Mouse (Mus musculus) CH12.LX (cell line): ENCODE results near the gene Lin28b. TPM values are rescaled to one million over a fixed set of nuclear protein-coding genes. Genes with fewer than 3 reads are reported as not detected.

Source experiments
- DNase-seq: peaks from one replicate; pipeline ENCODE4 v3.0.0-alpha.2; 2013; ENCODE audit errors: extremely low read depth
- H3K27ac ChIP-seq: 2 replicates; pipeline ENCODE4 v1.5.1; 2012; ENCODE audit warnings: low read depth, mild to moderate bottlenecking, control low read depth, moderate library complexity; ENCODE audit not compliant: insufficient read depth
- H3K27me3 ChIP-seq: replicated peaks from 2 replicates; pipeline ENCODE3; 2012; ENCODE audit warnings: inconsistent platforms
- H3K36me3 ChIP-seq, 2 experiments: replicated peaks in 1 of 2; 2 replicates each; pipeline versions ENCODE3 to v1.6.1; 2012; ENCODE audit warnings: inconsistent platforms in 1 of 2, low read length in 1 of 2, mild to moderate bottlenecking in 1 of 2, mixed read lengths in 1 of 2, moderate library complexity in 1 of 2; ENCODE audit not compliant: control insufficient read depth in 1 of 2, insufficient read depth in 1 of 2
- H3K4me1 ChIP-seq, 2 experiments: 2 replicates each; pipeline ENCODE4 v1.6.1; 2012; ENCODE audit warnings: inconsistent platforms in 1 of 2, moderate library complexity in 1 of 2; ENCODE audit not compliant: insufficient read depth in 2 of 2, control insufficient read depth in 1 of 2
- H3K4me2 ChIP-seq: 2 replicates; pipeline ENCODE4 v1.6.1; 2012; ENCODE audit warnings: low read depth, mild to moderate bottlenecking, control low read depth; ENCODE audit not compliant: poor library complexity, insufficient read depth, severe bottlenecking
- H3K4me3 ChIP-seq, 3 experiments: fragments of 150-350 bp in 1 of 3; sonication (generic) in 1 of 3; replicated peaks in 1 of 3; 2 replicates each; pipeline versions ENCODE3 to v1.5.1; 2011 to 2012; ENCODE audit warnings: low read depth in 2 of 3, low read length in 2 of 3, mild to moderate bottlenecking in 2 of 3, moderate library complexity in 2 of 3, control low read depth in 1 of 3, improper control_type of control experiment in 1 of 3, inconsistent platforms in 1 of 3, mixed read lengths in 1 of 3; ENCODE audit not compliant: poor library complexity in 1 of 3
- H3K79me2 ChIP-seq: replicated peaks from 2 replicates; pipeline ENCODE4 v1.6.1; 2012; ENCODE audit warnings: mild to moderate bottlenecking, moderate library complexity; ENCODE audit not compliant: control insufficient read depth, poor library complexity, insufficient read depth, severe bottlenecking; ENCODE audit errors: extremely low read depth
- H3K9ac ChIP-seq: 2 replicates; pipeline ENCODE4 v1.6.1; 2012; ENCODE audit warnings: low read depth, mild to moderate bottlenecking, control low read depth, moderate library complexity; ENCODE audit not compliant: insufficient read depth
- H3K9me3 ChIP-seq: replicated peaks from 2 replicates; pipeline ENCODE3; 2012; ENCODE audit warnings: low read length, inconsistent platforms, mixed read lengths
- CHD1 ChIP-seq: IDR thresholded peaks from 2 replicates; pipeline ENCODE4 v1.6.1; 2012; ENCODE audit warnings: low read depth, low read length, improper control_type of control experiment, inconsistent platforms
- E2F4 ChIP-seq: IDR thresholded peaks from 2 replicates; pipeline ENCODE4 v1.6.1; 2011; ENCODE audit warnings: low read depth, low read length, improper control_type of control experiment; ENCODE audit not compliant: insufficient replicate concordance
- EP300 ChIP-seq: IDR thresholded peaks from 2 replicates; pipeline ENCODE4 v1.6.1; 2011; ENCODE audit warnings: low read length, improper control_type of control experiment
- ETS1 ChIP-seq: conservative IDR thresholded peaks from 2 replicates; pipeline ENCODE4 v1.6.1; 2012; ENCODE audit warnings: low read depth, mild to moderate bottlenecking, inconsistent platforms, low read length, improper control_type of control experiment, moderate library complexity
- GABPA ChIP-seq: IDR thresholded peaks from 2 replicates; pipeline ENCODE4 v1.6.1; 2012; ENCODE audit warnings: low read depth, low read length, improper control_type of control experiment, inconsistent platforms; ENCODE audit not compliant: insufficient replicate concordance
- IRF4 ChIP-seq: IDR thresholded peaks from 2 replicates; pipeline ENCODE4 v1.6.1; 2014; ENCODE audit warnings: low read depth, mild to moderate bottlenecking, inconsistent platforms, low read length, improper control_type of control experiment
- JUN ChIP-seq: IDR thresholded peaks from 2 replicates; pipeline ENCODE4 v1.6.1; 2011; ENCODE audit warnings: low read depth, mild to moderate bottlenecking, low read length, improper control_type of control experiment, moderate library complexity; ENCODE audit not compliant: insufficient read depth
- MAX ChIP-seq: IDR thresholded peaks from 2 replicates; pipeline ENCODE4 v1.6.1; 2011; ENCODE audit warnings: low read length, improper control_type of control experiment
- MAZ ChIP-seq: IDR thresholded peaks from 2 replicates; pipeline ENCODE4 v1.6.1; 2012; ENCODE audit warnings: low read depth, mild to moderate bottlenecking, inconsistent platforms, low read length, improper control_type of control experiment, moderate library complexity
- MEF2A ChIP-seq: IDR thresholded peaks from 2 replicates; pipeline ENCODE4 v1.6.1; 2014; ENCODE audit warnings: low read depth, mild to moderate bottlenecking, inconsistent platforms, low read length, improper control_type of control experiment, borderline replicate concordance
- MXI1 ChIP-seq: IDR thresholded peaks from 2 replicates; pipeline ENCODE4 v1.6.1; 2011; ENCODE audit warnings: mild to moderate bottlenecking, low read depth, low read length, improper control_type of control experiment
- MYC ChIP-seq: IDR thresholded peaks from 2 replicates; pipeline ENCODE4 v1.6.1; 2011; ENCODE audit warnings: low read depth, mild to moderate bottlenecking, improper control_type of control experiment, low read length
- NRF1 ChIP-seq: IDR thresholded peaks from 2 replicates; pipeline ENCODE4 v1.6.1; 2014; ENCODE audit warnings: low read depth, mild to moderate bottlenecking, inconsistent platforms, low read length, improper control_type of control experiment, moderate library complexity
- PAX5 ChIP-seq: IDR thresholded peaks from 2 replicates; pipeline ENCODE4 v1.6.1; 2012; ENCODE audit warnings: low read length, inconsistent platforms, mixed read lengths
- POLR2A ChIP-seq: IDR thresholded peaks from 2 replicates; pipeline ENCODE4 v1.6.1; 2011; ENCODE audit warnings: low read depth, mild to moderate bottlenecking, improper control_type of control experiment, low read length
- POLR2AphosphoS2 ChIP-seq: IDR thresholded peaks from 2 replicates; pipeline ENCODE4 v1.6.1; 2011; ENCODE audit warnings: low read depth, low read length, improper control_type of control experiment
- RAD21 ChIP-seq: IDR thresholded peaks from 2 replicates; pipeline ENCODE4 v1.6.1; 2011; ENCODE audit warnings: low read depth, mild to moderate bottlenecking, low read length, improper control_type of control experiment, moderate library complexity
- RCOR1 ChIP-seq: conservative IDR thresholded peaks from 2 replicates; pipeline ENCODE4 v1.6.1; 2012; ENCODE audit warnings: low read depth, mild to moderate bottlenecking, inconsistent platforms, low read length, improper control_type of control experiment
- TBP ChIP-seq: conservative IDR thresholded peaks from 2 replicates; pipeline ENCODE4 v1.6.1; 2011; ENCODE audit warnings: low read depth, low read length, improper control_type of control experiment
- UBTF ChIP-seq: IDR thresholded peaks from 2 replicates; pipeline ENCODE4 v1.6.1; 2012; ENCODE audit warnings: low read depth, mild to moderate bottlenecking, inconsistent platforms, low read length, improper control_type of control experiment, moderate library complexity
- ZC3H11A ChIP-seq: IDR thresholded peaks from 2 replicates; pipeline ENCODE4 v1.6.1; 2012; ENCODE audit warnings: low read depth, mild to moderate bottlenecking, inconsistent platforms, low read length, improper control_type of control experiment
- ZKSCAN1 ChIP-seq: IDR thresholded peaks from 2 replicates; pipeline ENCODE4 v1.6.1; 2012; ENCODE audit warnings: low read depth, inconsistent platforms, low read length, improper control_type of control experiment, borderline replicate concordance
- ZMIZ1 ChIP-seq: IDR thresholded peaks from 2 replicates; pipeline ENCODE4 v1.6.1; 2012; ENCODE audit warnings: low read depth, mild to moderate bottlenecking, inconsistent platforms, low read length, improper control_type of control experiment
- dilution Hi-C: fragments of 300-500 bp; cut with MboI; formaldehyde crosslinking; loops from 2 replicates; pipeline ENCODE4 v1.14.3; 2020; ENCODE audit warnings: low sequenced_read_pairs; ENCODE audit not compliant: extremely low pct_unique_long_range_greater_than_20kb, extremely low pct_ligation_motif_present
- in situ Hi-C: fragments of 300-500 bp; cut with MboI; formaldehyde crosslinking; loops from 3 replicates; pipeline ENCODE4 v1.14.3; 2019; ENCODE audit warnings: low sequenced_read_pairs, low pct_ligation_motif_present, low pct_unique_long_range_greater_than_20kb, mixed read lengths
- polyA plus RNA-seq: library from polyadenylated mRNA; unstranded; fragments of >175 nt; gene quantifications from 2 replicates; pipeline ENCODE4 v1.2.1, GENCODE M21; 2012; ENCODE audit warnings: low read depth; ENCODE audit not compliant: insufficient read length
- total RNA-seq, 2 experiments: library from RNA; depleted of rRNA; stranded (reverse); fragments of 300-350 nt in 1 of 2; fragments of >200 nt in 1 of 2; gene quantifications; 2 replicates each; pipeline ENCODE4 v1.2.3; 2012 to 2014

The Lin28b gene
- total and polyA plus RNA-seq, 3 experiments = 10.0 to 14.1 (median 11.6) TPM

DNA sequence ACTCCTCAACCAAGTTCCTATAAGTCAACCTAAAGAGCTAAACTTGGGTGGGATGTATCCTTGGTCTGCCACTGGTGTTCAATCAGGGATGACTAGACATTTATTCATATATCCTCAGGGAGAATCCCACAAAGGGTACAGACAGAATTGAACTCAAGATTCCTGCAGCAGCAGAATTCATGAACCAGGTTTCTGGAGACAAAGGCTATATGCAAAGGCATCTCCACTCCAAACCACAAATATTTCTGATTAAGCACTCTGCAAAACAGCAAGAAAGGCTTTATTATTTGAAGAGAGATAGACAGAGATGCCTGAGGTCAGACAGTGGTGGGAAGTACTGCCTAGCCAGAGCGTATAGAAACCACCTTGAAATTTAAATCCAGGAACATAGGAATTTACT lies 88.0 kb downstream of the Lin28b start:
- dilution Hi-C loops (no loop called here), in situ Hi-C loops (loop anchor here (25.0 kb wide), 1 partner anchor 264 kb away; no protein-coding TSS in a partner anchor)
- Histone ChIP-seq H3K79me2 (no peaks in the 10 kb centered on the region), H3K9me3 (no peaks in the 10 kb centered on the region), H3K36me3 (peaks cover 0 to 8% of the 10 kb centered on the region in 2 experiments), H3K4me3 (no peak overlapping the region), H3K4me1 (no peaks in the 10 kb centered on the region), H3K27me3 (no peaks in the 10 kb centered on the region), H3K9ac (no peak overlapping the region), H3K27ac (no peak overlapping the region), H3K4me2 (no peak overlapping the region)
- TF ChIP-seq JUN (no peak), ZC3H11A (no peak), CHD1 (no peak), E2F4 (no peak), TBP (no peak), EP300 (no peak), RCOR1 (no peak), ETS1 (no peak), ZKSCAN1 (no peak), MAX (no peak), NRF1 (no peak), MXI1 (no peak), IRF4 (no peak), MAZ (no peak), UBTF (no peak), MEF2A (no peak), POLR2A (no peak)
- no peak for DNase-seq

DNA sequence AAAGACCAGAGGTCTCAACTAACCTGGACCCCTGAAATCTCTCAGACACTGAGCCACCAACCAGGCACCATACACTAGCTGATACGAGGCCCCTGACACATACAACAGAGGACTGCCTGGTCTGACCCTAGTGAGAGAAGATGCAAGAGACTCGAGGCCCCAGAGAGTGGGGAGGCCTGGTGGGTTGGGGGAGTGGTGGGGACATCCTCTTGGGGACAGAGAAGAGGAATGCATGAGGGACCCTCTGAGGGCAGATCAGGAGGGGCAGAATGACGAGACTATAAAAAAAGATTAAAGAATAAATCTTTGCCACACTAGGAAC lies 103.6 kb downstream of the Lin28b start:
- dilution Hi-C loops (no loop called here), in situ Hi-C loops (loop anchor here (25.0 kb wide), 1 partner anchor 280 kb away; no protein-coding TSS in a partner anchor)
- no peak overlapping the region for H3K9ac ChIP-seq
- H3K79me2 ChIP-seq = no peaks in the 10 kb centered on the region
- no peaks in the 10 kb centered on the region for H3K27me3 ChIP-seq
- no peak overlapping the region for H3K4me3 ChIP-seq
- H3K4me1 ChIP-seq = no peaks in the 10 kb centered on the region
- H3K27ac ChIP-seq = no peak overlapping the region
- no peak overlapping the region for H3K4me2 ChIP-seq
- no peak for TF ChIP-seq POLR2A
- no peak for TF ChIP-seq ZMIZ1
- TF ChIP-seq MYC = no peak
- no peak for TF ChIP-seq POLR2AphosphoS2
- no peak for TF ChIP-seq E2F4
- no peak for TF ChIP-seq RAD21
- TF ChIP-seq PAX5 = no peak
- TF ChIP-seq MAZ = no peak
- no peak for TF ChIP-seq GABPA
- no peak for TF ChIP-seq NRF1
- TF ChIP-seq IRF4 = no peak
- no peak for TF ChIP-seq MXI1
- DNase-seq = no peak
- H3K9me3 ChIP-seq = no peaks in the 10 kb centered on the region
- peaks cover 5 to 6% of the 10 kb centered on the region in 2 experiments for H3K36me3 ChIP-seq
